Mouse (Mus musculus) embryonic facial prominence, embryonic 11.5 days (tissue): ENCODE data around the gene Slc15a3. TPM values are rescaled to one million over a fixed set of nuclear protein-coding genes. Genes with fewer than 3 reads are reported as not detected.

Experiments used
- ATAC-seq: fragments of 200-750 bp; cut with Nextera tagmentation; replicated peaks from 2 replicates; pipeline ENCODE4 v1.8.0; 2017; ENCODE audit warnings: low read depth; ENCODE audit not compliant: insufficient number of reproducible peaks, low FRiP score, low TSS enrichment
- DNase-seq: peaks from one replicate; pipeline ENCODE4 v3.0.0-alpha.2; 2015; ENCODE audit warnings: low spot score
- H3K27ac ChIP-seq: fragments of 300-500 bp; sonication (generic); replicated peaks from 2 replicates; pipeline ENCODE4 v1.5.1; 2014; ENCODE audit warnings: mild to moderate bottlenecking, low read depth, low read length, control low read depth
- H3K27me3 ChIP-seq: fragments of 300-500 bp; sonication (generic); 2 replicates; pipeline ENCODE4 v1.6.1; 2014; ENCODE audit warnings: mild to moderate bottlenecking, low read length, moderate library complexity, mixed read lengths; ENCODE audit not compliant: control insufficient read depth, insufficient read depth
- H3K36me3 ChIP-seq: fragments of 300-500 bp; sonication (generic); replicated peaks from 2 replicates; pipeline ENCODE4 v1.6.1; 2014; ENCODE audit warnings: low read depth, mild to moderate bottlenecking, low read length, moderate library complexity, mixed read lengths; ENCODE audit not compliant: control insufficient read depth, insufficient read depth
- H3K4me1 ChIP-seq: fragments of 300-500 bp; sonication (generic); 2 replicates; pipeline ENCODE4 v1.6.1; 2014; ENCODE audit warnings: low read length, mixed read lengths; ENCODE audit not compliant: control insufficient read depth, insufficient read depth
- H3K4me2 ChIP-seq: fragments of 300-500 bp; sonication (generic); 2 replicates; pipeline ENCODE4 v1.6.1; 2014; ENCODE audit warnings: low read depth, mild to moderate bottlenecking, control low read depth, low read length, moderate library complexity
- H3K4me3 ChIP-seq: fragments of 300-500 bp; sonication (generic); 2 replicates; pipeline ENCODE4 v1.5.1; 2014; ENCODE audit warnings: low read depth, low read length, control low read depth
- H3K9ac ChIP-seq: fragments of 300-500 bp; sonication (generic); replicated peaks from 2 replicates; pipeline ENCODE4 v1.6.1; 2014; ENCODE audit warnings: mild to moderate bottlenecking, control low read depth, low read length
- H3K9me3 ChIP-seq: fragments of 300-500 bp; sonication (generic); replicated peaks from 2 replicates; pipeline ENCODE4 v1.6.1; 2016; ENCODE audit warnings: mild to moderate bottlenecking, low read length, inconsistent platforms, mixed read lengths; ENCODE audit not compliant: control insufficient read depth
- WGBS: fragments of 180-500 bp; shearing (Covaris S2); extraction: QIAGEN DNeasy Blood & Tissue Kit; methylation state at CpG from one replicate; pipeline ENCODE4 v1.1.7; 2014; 5-methylcytosine and 5-hydroxymethylcytosine counted together
- polyA plus RNA-seq: library from polyadenylated mRNA; unstranded; fragments of >200 nt; fragmentation: Nextera tagmentation; extraction: Ambion mirVana; gene quantifications from 2 replicates; pipeline ENCODE4 v1.2.1, GENCODE M21; 2014

Gene Slc15a3
- polyA plus RNA-seq, 1 experiment from 2014 or later, result 0.24 TPM

DNA sequence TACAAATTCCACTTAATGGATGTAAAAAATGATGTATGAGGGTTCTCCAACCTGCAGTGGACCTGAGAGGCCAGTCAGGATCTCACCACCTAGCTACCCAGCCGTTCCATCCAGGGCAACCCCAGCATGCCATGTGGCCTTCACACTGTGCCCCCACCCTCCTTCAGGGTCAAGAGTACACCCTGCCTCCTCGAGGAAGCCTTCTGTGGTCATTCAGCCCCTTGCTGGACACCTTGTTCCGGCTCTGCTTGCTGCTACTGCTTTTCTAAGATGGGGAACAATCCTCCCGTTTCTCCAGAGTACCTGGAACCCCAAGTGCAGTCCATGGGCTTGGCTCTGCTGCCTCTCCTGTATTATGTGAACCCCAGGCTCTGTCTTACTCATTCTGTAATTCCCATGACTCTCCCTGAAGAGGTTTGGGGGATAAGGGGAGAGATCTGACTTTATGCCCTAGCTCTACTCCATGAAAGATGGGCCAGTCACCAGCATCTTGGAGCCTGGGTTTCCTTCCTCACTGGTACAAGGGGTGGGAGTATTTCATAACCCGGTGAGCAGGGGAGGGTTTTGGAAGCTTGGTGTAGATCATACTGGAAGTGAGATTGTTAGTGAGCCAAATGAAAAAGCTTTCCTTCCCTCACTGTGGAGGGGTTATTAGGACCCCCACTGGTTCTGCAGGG, 28.6 kb downstream of the Slc15a3 start:
- H3K4me1 ChIP-seq, result peaks cover 7% of the 10 kb centered on the region
- H3K9ac ChIP-seq, result peak overlapping the region; percentile 97
- H3K9me3 ChIP-seq, result no peaks in the 10 kb centered on the region
- WGBS, result 25% methylated on average over 5 of the region's 5 CpGs
- peak overlapping the region; percentile 89 for H3K4me3 ChIP-seq
- H3K27me3 ChIP-seq, result no peaks in the 10 kb centered on the region
- DNase-seq, result peak; percentile 9
- peaks cover 21% of the 10 kb centered on the region for H3K36me3 ChIP-seq
- H3K4me2 ChIP-seq, result peak overlapping the region; percentile 86
- ATAC-seq, result no peak
- no peak overlapping the region for H3K27ac ChIP-seq

GRCm38 (mm10) chr19:10868623-10869141, 29.2 kb downstream of the Slc15a3 start:
- Histone ChIP-seq H3K4me1 (peaks cover 7% of the 10 kb centered on the region), H3K36me3 (peaks cover 22% of the 10 kb centered on the region), H3K4me3 (peak overlapping the region; percentile 89), H3K27me3 (no peaks in the 10 kb centered on the region), H3K27ac (peak overlapping the region; percentile 91; the same call in 1 of the 2 replicates), H3K9me3 (no peaks in the 10 kb centered on the region), H3K9ac (peak overlapping the region; percentile 97), H3K4me2 (peak overlapping the region; percentile 86)
- peak; percentile 43 for DNase-seq
- under 1% methylated on average over 17 of the region's 17 CpGs for whole genome bisulfite sequencing
- no peak for ATAC-seq

DNA sequence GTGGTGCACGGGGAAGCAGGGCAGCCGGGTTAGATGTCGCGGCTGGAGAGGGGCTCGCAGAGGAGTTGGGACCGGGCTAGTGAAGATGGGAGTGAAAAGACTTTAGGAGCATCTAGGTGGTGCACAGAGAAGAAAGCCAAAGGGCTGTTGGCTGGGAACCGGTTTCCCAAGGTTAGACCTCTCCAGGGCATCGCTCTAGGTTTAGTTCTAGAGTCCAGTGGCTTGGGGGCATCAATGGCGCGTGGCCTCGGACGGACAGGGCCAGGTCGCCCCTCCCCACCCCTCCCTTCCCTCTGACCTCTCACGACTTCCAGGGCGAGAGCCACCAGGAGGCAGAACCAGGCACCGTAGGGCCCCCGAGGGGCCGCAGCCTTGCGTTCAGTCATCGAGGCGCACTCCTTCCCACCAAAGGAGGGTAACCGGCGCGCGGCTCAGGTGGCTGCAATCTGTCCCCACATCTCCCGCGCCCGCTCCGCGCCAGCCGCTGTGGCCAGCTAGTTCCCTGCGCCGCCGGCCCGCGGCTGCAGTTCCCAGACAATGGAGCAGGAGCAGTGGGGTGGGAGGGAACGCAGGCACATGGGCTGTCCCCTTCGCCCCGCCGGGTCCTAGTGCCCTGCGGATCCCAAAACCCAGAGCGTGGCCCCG, 29.8 kb downstream of the Slc15a3 start:
- WGBS, result 0% methylated on average over 39 of the region's 43 CpGs
- Histone ChIP-seq H3K27ac (peak overlapping the region; percentile 91), H3K4me1 (peaks cover 7% of the 10 kb centered on the region), H3K36me3 (peaks cover 23% of the 10 kb centered on the region), H3K9ac (peak overlapping the region; percentile 97), H3K9me3 (no peaks in the 10 kb centered on the region), H3K4me3 (peak overlapping the region; percentile 89), H3K4me2 (peak overlapping the region; percentile 86), H3K27me3 (no peaks in the 10 kb centered on the region)
- peak; percentile 93 for DNase-seq
- peak; percentile 93 for ATAC-seq

- Histone ChIP-seq H3K27ac (peak within 1 kb of the TSS; percentile 91), H3K27me3 (no peaks in the 10 kb centered on the region), H3K4me2 (peak within 1 kb of the TSS; percentile 86), H3K9ac (peak within 1 kb of the TSS; percentile 97), H3K9me3 (no peaks in the 10 kb centered on the region), H3K36me3 (peaks cover 19% of the 10 kb centered on the region), H3K4me1 (peaks cover 7% of the 10 kb centered on the region), H3K4me3 (peak within 1 kb of the TSS; percentile 89)
- ATAC-seq (peak; percentile 61), DNase-seq (peak; percentile 36)
- WGBS, result 4% methylated on average over 8 of the region's 8 CpGs
Observed at GRCm38 (mm10) chr19:10869886-10870527, 30.5 kb downstream of the Slc15a3 start, which contains the start of gene Tmem132a. Gene Tmem132a (minus strand): TSS chr19:10869940.

GRCm38 (mm10) chr19:10870676-10871075, 31.1 kb downstream of the Slc15a3 start:
- Histone ChIP-seq H3K36me3 (peaks cover 19% of the 10 kb centered on the region), H3K27me3 (no peaks in the 10 kb centered on the region), H3K4me2 (no peak overlapping the region), H3K27ac (no peak overlapping the region), H3K4me3 (no peak overlapping the region), H3K4me1 (peaks cover 7% of the 10 kb centered on the region), H3K9ac (no peak overlapping the region), H3K9me3 (no peaks in the 10 kb centered on the region)
- ATAC-seq (no peak), DNase-seq (no peak)
- WGBS, result 90% methylated on average over 3 of the region's 3 CpGs

DNA sequence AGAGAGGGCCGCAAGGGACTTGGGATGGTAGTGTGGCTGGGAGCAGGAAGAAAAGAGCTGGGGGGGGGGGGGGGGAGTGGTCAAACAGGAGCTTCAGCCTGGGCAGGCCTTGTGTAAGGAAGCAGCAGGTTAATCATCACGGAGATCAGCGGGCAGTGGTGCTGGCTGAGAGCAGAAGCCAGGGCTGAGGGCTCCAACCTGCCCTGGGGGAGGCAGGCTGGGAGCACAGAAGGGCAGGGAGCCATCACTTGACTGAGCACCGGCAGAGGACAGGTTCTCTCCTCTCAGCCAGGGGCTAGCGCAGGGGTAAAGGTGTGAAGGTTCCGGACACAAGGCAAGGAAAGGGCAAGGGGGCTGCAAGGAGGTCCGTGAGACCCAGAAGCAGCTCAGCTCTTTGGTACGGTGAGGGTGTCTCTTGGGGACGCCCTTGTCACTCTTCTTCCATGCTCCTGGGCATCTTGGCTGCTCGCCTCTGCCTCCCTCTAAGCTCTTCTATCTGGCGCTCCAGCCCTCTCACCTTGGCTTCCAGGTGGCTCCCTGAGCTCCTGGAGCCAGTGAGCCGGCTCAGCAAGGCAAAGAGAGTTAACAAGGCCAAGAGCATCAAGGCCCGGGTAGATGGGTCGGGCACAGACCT, 31.9 kb downstream of the Slc15a3 start:
- WGBS, result 81% methylated on average over 14 of the region's 14 CpGs
- Histone ChIP-seq H3K27me3 (no peaks in the 10 kb centered on the region), H3K36me3 (peaks cover 14% of the 10 kb centered on the region), H3K9ac (no peak overlapping the region), H3K4me1 (peaks cover 7% of the 10 kb centered on the region), H3K4me2 (no peak overlapping the region), H3K27ac (no peak overlapping the region), H3K9me3 (no peaks in the 10 kb centered on the region), H3K4me3 (no peak overlapping the region)
- DNase-seq (no peak), ATAC-seq (no peak)

DNA sequence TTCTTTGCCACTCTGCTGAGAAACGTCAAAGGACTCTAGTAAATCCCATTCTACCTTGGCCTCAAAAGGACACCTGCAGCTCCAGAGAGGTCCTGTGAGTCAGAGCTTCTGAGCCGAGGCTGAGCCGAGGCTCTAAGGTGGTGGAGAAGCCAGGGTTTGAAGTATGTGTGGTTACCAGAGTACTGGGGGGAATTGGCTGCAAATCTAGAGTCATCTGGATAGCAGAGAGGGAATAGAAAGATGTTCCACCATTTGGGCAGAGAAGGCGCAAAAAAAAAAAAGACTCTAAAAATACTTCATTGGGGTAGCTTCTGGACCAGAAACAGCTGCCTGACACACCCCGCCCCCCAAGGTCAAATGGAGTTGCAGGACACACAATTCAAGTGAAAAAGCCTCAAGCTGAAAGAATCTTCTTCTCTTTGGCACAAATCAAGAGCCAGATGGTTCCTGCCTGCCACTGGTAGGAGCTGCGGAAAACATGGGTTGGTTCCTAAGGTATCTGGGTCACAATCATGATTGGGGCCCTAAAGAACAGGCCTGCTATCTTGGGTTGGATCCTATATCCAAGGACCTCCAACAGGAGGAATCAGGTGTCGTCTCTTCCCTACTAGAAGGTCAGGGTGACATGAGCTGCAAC, 38.8 kb downstream of the Slc15a3 start:
- ATAC-seq, result no peak
- no peak overlapping the region for H3K4me2 ChIP-seq
- no peak for DNase-seq
- H3K27ac ChIP-seq, result no peak overlapping the region
- H3K9me3 ChIP-seq, result no peaks in the 10 kb centered on the region
- no peak overlapping the region for H3K9ac ChIP-seq
- peaks cover 10% of the 10 kb centered on the region for H3K36me3 ChIP-seq
- WGBS, result 86% methylated on average over 7 of the region's 7 CpGs
- no peak overlapping the region for H3K4me3 ChIP-seq
- H3K27me3 ChIP-seq, result no peaks in the 10 kb centered on the region
- H3K4me1 ChIP-seq, result 0 out of 2 replicates have a peak, but pooled peaks cover 5% of the 10 kb centered on the region
